Mouse (Mus musculus) neural tube, embryonic 11.5 days (tissue): Measurements from ENCODE around the gene Yif1a. TPM values are rescaled to one million over a fixed set of nuclear protein-coding genes. Genes with fewer than 3 reads are reported as not detected.

Source experiments
- ATAC-seq: fragments of 200-750 bp; cut with Nextera tagmentation; 2 replicates; pipeline ENCODE4 v1.8.0; 2017; ENCODE audit warnings: moderate number of reproducible peaks, mild to moderate bottlenecking, moderate TSS enrichment, moderate library complexity; ENCODE audit not compliant: insufficient read depth, low FRiP score, low TSS enrichment
- DNase-seq: peaks from one replicate; pipeline ENCODE4 v3.0.0-alpha.2; 2015; ENCODE audit warnings: low spot score
- H3K27ac ChIP-seq: fragments of 300-500 bp; sonication (generic); 2 replicates; pipeline ENCODE4 v1.5.1; 2014; ENCODE audit warnings: low read depth, mild to moderate bottlenecking, low read length
- H3K27me3 ChIP-seq: fragments of 300-500 bp; sonication (generic); 2 replicates; pipeline ENCODE4 v1.6.1; 2014; ENCODE audit warnings: mild to moderate bottlenecking, low read length, mixed read lengths; ENCODE audit not compliant: control insufficient read depth, insufficient read depth
- H3K36me3 ChIP-seq: fragments of 300-500 bp; sonication (generic); 2 replicates; pipeline ENCODE4 v1.6.1; 2014; ENCODE audit warnings: mild to moderate bottlenecking, low read length, moderate library complexity, mixed read lengths; ENCODE audit not compliant: control insufficient read depth, insufficient read depth
- H3K4me1 ChIP-seq: fragments of 300-500 bp; sonication (generic); 2 replicates; pipeline ENCODE4 v1.6.1; 2014; ENCODE audit warnings: low read length, mixed read lengths; ENCODE audit not compliant: control insufficient read depth, insufficient read depth
- H3K4me2 ChIP-seq: fragments of 300-500 bp; sonication (generic); 2 replicates; pipeline ENCODE4 v1.6.1; 2014; ENCODE audit warnings: low read depth, mild to moderate bottlenecking, moderate library complexity
- H3K4me3 ChIP-seq: fragments of 300-500 bp; sonication (generic); 2 replicates; pipeline ENCODE4 v1.5.1; 2014; ENCODE audit warnings: low read depth, low read length
- H3K9ac ChIP-seq: fragments of 300-500 bp; sonication (generic); 2 replicates; pipeline ENCODE4 v1.6.1; 2014; ENCODE audit warnings: mild to moderate bottlenecking, low read length
- H3K9me3 ChIP-seq: fragments of 300-500 bp; sonication (generic); 2 replicates; pipeline ENCODE4 v1.6.1; 2016; ENCODE audit warnings: low read length; ENCODE audit not compliant: control insufficient read depth
- WGBS: fragments of 180-500 bp; shearing (Covaris S2); extraction: QIAGEN DNeasy Blood & Tissue Kit; methylation state at CpG from one replicate; pipeline ENCODE4 v1.1.7; 2014; 5-methylcytosine and 5-hydroxymethylcytosine counted together
- polyA plus RNA-seq: library from polyadenylated mRNA; unstranded; fragments of >200 nt; fragmentation: Nextera tagmentation; extraction: Ambion mirVana; gene quantifications from 2 replicates; pipeline ENCODE4 v1.2.1, GENCODE M21; 2014

The Yif1a gene
- polyA plus RNA-seq, 1 experiment from 2014 or later: 88.0 TPM

- peaks cover 8% of the 10 kb centered on the region for H3K4me1 ChIP-seq
- peak overlapping the region; percentile 49 for H3K27ac ChIP-seq
- WGBS: 1% methylated on average over 78 of the region's 83 CpGs
- H3K27me3 ChIP-seq: no peaks in the 10 kb centered on the region
- peak; percentile 95 for DNase-seq
- peak overlapping the region; percentile 79 for H3K4me2 ChIP-seq
- peak overlapping the region; percentile 90 for H3K4me3 ChIP-seq
- H3K9ac ChIP-seq: peak overlapping the region; percentile 68
- peak; percentile 89 for ATAC-seq
- H3K36me3 ChIP-seq: peaks cover 3% of the 10 kb centered on the region
- no peaks in the 10 kb centered on the region for H3K9me3 ChIP-seq
Observed at GRCm38 (mm10) chr19:5117494-5118383, 29.4 kb downstream of the Yif1a start.

DNA sequence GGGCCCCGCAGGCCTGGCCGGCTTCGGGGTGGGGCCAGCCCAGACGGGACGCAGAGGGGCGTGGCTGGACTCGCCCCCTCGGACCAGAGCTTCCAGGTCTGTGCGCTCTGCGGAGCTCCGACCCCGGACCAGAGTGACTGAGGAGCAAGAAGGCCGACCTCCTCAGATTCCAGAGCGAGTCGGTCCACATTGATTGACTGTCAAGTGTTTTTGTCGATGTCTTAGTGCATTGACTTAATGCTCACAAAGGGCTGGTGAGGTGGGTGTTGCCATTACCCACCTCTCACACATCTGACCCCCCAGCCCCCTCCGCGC, 30.0 kb downstream of the Yif1a start, which contains the start of gene Klc2:
Klc2 (minus strand) TSS at position 177 of the 315 bp plus-strand sequence.
- Histone ChIP-seq H3K27ac (peak within 1 kb of the TSS; percentile 49), H3K4me3 (peak within 1 kb of the TSS; percentile 90), H3K4me1 (peaks cover 8% of the 10 kb centered on the region), H3K36me3 (peaks cover 3% of the 10 kb centered on the region; the same call in 1 of the 2 replicates), H3K27me3 (no peaks in the 10 kb centered on the region), H3K9me3 (no peaks in the 10 kb centered on the region), H3K4me2 (peak within 1 kb of the TSS; percentile 79), H3K9ac (peak within 1 kb of the TSS; percentile 66)
- WGBS: under 1% methylated on average over 18 of the region's 18 CpGs
- ATAC-seq (peak; percentile 85), DNase-seq (no peak)

GRCm38 (mm10) chr19:5122492-5122891, 34.2 kb downstream of the Yif1a start:
- ATAC-seq (no peak), DNase-seq (no peak)
- no peak overlapping the region for H3K4me2 ChIP-seq
- H3K4me1 ChIP-seq: no peaks in the 10 kb centered on the region
- no peaks in the 10 kb centered on the region for H3K9me3 ChIP-seq
- no peaks in the 10 kb centered on the region for H3K36me3 ChIP-seq
- WGBS: 81% methylated on average over 10 of the region's 10 CpGs
- H3K4me3 ChIP-seq: no peak overlapping the region
- H3K27me3 ChIP-seq: no peaks in the 10 kb centered on the region
- no peak overlapping the region for H3K9ac ChIP-seq
- H3K27ac ChIP-seq: no peak overlapping the region

DNA sequence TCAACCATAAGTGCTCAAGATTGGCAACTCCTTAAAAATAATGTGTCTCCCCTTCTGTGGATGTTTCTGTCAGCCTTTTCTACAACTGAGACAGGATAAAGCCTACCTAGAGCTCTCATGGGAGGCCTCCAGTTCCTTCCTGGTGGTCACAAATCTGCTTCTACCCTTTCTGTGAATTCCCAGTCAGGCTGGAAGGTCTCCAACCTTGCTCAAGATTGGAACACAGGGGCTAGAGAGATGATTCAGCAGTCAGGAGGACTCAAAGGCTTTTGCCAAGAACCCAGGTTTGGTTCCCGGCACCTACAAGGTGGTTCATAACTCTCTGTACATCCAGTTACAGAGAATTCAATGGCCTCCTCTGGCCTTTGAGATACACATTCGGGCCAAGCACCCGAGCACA, 34.9 kb downstream of the Yif1a start:
- Histone ChIP-seq H3K9ac (no peak overlapping the region), H3K4me3 (no peak overlapping the region), H3K27ac (no peak overlapping the region), H3K9me3 (no peaks in the 10 kb centered on the region), H3K27me3 (no peaks in the 10 kb centered on the region), H3K4me1 (no peaks in the 10 kb centered on the region), H3K4me2 (no peak overlapping the region), H3K36me3 (no peaks in the 10 kb centered on the region)
- ATAC-seq: no peak
- DNase-seq: no peak
- 83% methylated on average over 3 of the region's 3 CpGs for WGBS

GRCm38 (mm10) chr19:5124055-5124614, 35.8 kb downstream of the Yif1a start:
- no peak overlapping the region for H3K4me3 ChIP-seq
- 70% methylated on average over 7 of the region's 7 CpGs for WGBS
- ATAC-seq (no peak), DNase-seq (no peak)
- H3K27me3 ChIP-seq: no peaks in the 10 kb centered on the region
- H3K4me2 ChIP-seq: no peak overlapping the region
- no peak overlapping the region for H3K27ac ChIP-seq
- H3K9ac ChIP-seq: no peak overlapping the region
- H3K9me3 ChIP-seq: no peaks in the 10 kb centered on the region
- no peaks in the 10 kb centered on the region for H3K36me3 ChIP-seq
- no peaks in the 10 kb centered on the region for H3K4me1 ChIP-seq

- Histone ChIP-seq H3K4me3 (no peak overlapping the region), H3K9ac (no peak overlapping the region), H3K4me1 (no peaks in the 10 kb centered on the region), H3K27ac (no peak overlapping the region), H3K36me3 (0 out of 2 replicates have a peak, but pooled peaks cover 2% of the 10 kb centered on the region), H3K4me2 (no peak overlapping the region), H3K27me3 (no peaks in the 10 kb centered on the region), H3K9me3 (no peaks in the 10 kb centered on the region)
- DNase-seq: no peak
- no peak for ATAC-seq
- WGBS: 28% methylated on average over 1 of the region's 1 CpGs
Observed at GRCm38 (mm10) chr19:5129770-5130169, 41.4 kb downstream of the Yif1a start.

GRCm38 (mm10) chr19:5131237-5131636, 42.9 kb downstream of the Yif1a start:
- Histone ChIP-seq H3K36me3 (0 out of 2 replicates have a peak, but pooled peaks cover 2% of the 10 kb centered on the region), H3K27ac (no peak overlapping the region), H3K4me1 (no peaks in the 10 kb centered on the region), H3K4me3 (no peak overlapping the region), H3K9me3 (no peaks in the 10 kb centered on the region), H3K4me2 (no peak overlapping the region), H3K27me3 (no peaks in the 10 kb centered on the region), H3K9ac (no peak overlapping the region)
- ATAC-seq (no peak), DNase-seq (no peak)
- WGBS: 79% methylated on average over 4 of the region's 4 CpGs

DNA sequence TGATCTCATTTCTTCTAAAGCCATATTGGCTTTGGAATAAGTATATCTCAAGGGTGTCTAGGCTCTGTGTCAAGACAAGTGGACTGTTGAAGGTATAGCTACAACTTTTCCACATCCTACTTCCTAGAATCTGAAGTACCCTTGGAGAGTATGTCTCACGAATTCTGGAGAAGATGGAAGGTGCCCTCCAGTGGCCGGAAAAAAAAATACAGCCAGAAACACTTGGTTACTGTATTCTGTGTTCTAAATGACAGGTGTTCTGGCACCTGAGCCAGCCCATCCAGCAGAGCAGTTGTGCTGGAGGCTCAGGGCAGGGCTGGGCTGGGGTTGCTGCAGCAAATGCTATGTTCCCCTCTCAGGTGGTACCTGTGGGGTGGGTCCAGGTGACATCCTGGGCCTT, 51.3 kb downstream of the Yif1a start:
- no peaks in the 10 kb centered on the region for H3K4me1 ChIP-seq
- DNase-seq: peak; percentile 59
- no peak overlapping the region for H3K4me3 ChIP-seq
- no peaks in the 10 kb centered on the region for H3K9me3 ChIP-seq
- no peak overlapping the region for H3K4me2 ChIP-seq
- no peaks in the 10 kb centered on the region for H3K27me3 ChIP-seq
- no peak overlapping the region for H3K27ac ChIP-seq
- 5% methylated on average over 2 of the region's 2 CpGs for WGBS
- no peak overlapping the region for H3K9ac ChIP-seq
- ATAC-seq: no peak
- 0 out of 2 replicates have a peak, but pooled peaks cover 2% of the 10 kb centered on the region for H3K36me3 ChIP-seq
